Mouse (Mus musculus) liver, adult 2 months (tissue): ENCODE measurements at regions not wholly inside any gene's neighbourhood (a gene's known extent, or its start where the extent isn't known, plus 50 kb on each side); places are given as distances from the start of the nearest gene placed in this dataset.

Experiments
- CTCF ChIP-seq: fragments of 200-500 bp; IDR thresholded peaks from 2 replicates; pipeline ENCODE4 v1.5.1; 2011; ENCODE audit warnings: low read depth, low read length, control low read depth
- POLR2A ChIP-seq: fragments of 200-500 bp; IDR thresholded peaks from 2 replicates; pipeline ENCODE4 v1.6.1; 2011; ENCODE audit warnings: low read length, control low read depth; ENCODE audit not compliant: insufficient read depth; ENCODE audit errors: extremely low read depth

DNA sequence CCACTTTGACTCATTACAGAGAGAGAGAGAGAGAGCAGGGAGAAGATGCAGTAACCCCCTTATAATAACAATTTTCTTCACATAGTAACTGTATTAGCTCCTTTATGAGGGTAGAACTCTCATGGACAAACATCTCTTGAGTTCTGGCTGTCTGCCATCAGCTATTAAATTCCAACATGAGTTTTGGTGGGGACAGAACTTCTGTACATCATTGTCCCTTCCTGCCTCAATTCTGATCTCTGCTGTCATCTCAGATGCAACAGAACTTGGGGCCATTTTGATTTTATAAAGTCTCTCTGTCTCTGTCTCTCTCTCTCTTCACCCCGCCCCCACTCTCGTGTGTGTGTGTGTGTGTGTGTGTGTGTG is 261.6 kb downstream of the Rps24 start:
- TF ChIP-seq CTCF (no peak), POLR2A (no peak)
